Mouse (Mus musculus) right cerebral cortex, adult 2 months (tissue): Measurements from ENCODE around the gene Ddx4.

ENCODE experiments used
- DNase-seq, 2 experiments: peaks; one replicate each; pipeline ENCODE4 v3.0.0; 2021 to 2022; ENCODE audit warnings: low spot score in 2 of 2

Gene Ddx4

DNA sequence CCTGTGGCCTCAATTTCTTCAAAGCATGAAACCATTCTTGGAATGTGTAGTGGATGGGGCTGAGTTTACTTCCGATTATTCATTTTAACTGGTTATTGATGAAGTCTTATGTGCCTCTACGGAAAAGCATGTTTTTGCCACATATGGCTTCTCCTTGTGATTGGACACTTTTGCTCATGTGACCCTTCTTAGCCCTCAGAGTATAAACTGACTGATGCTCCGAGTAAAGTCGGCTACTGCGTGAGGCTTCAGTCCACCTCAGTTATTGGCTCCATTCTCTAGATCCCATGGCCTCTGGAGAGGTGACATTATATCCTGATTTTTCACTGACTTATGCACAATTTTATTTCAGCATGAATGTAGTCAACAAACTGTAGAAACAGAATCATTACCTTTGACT lies 99.0 kb downstream of the Ddx4 start:
- no peak for DNase-seq

DNA sequence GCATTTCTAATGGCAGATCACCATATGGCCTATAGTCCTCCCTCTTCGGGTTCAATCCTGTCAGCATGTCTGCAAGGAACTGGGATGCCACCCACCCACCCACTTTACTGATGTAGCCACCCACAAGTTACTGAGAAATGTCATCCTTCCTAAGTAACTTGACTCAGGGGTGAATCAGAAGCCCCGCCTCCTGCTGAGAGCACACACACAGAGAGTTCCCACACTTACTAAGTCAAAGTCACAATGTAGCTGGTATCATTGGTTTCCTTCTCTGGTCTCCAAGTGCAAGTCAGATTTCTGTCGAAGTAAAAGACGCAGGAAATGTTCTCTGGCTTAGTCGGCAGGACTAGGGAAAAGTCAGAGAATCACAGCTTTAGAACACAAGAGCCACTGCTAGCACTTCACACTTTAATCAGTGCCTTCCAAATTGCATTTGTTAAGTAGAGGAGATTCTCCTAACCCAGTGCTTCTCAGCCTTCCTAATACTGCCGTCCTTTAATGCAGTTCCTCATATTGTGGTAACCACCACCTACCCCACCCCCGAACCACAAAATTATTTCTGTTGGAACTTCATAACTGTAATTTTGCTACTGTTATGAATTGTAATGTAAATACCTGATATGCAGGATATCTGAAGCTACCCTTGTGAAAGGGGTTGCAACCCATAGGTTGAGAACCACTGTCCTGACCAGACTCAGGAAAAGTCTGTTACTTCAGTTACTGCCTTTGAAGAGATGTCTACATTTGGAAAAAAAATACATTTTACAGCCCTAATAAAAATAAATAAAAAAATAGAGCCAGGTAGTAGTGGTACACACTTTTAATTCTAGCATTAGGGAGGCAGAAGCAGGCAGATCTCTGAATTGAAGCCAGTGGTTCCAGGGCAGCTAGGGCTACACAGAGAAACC lies 100.4 kb downstream of the Ddx4 start:
- no peak for DNase-seq
